26 mouse cellular contexts compared by ENCODE assay signal in the genomic region with DNA sequence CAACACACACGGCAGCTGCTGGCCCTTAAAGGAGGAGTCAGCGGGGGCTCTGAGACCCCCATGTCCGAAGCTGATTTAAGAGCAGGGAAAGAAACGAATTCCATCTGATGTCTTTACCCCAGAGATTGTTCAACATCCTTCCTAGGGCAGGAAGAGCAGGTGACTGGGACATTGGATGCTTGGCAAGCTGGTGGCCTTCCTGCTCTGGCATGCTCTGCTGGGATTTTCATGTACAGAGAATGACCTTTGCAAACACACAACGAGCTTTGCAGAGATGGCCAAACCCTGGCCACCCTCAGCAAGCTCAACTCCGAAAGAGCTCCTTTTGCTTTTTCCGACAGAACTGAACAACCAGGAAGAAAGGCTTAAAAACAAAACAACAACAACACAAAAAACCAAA.
DNase-seq lines count a peak whose midpoint lies in the region; ATAC-seq and TF ChIP-seq lines count a peak whose summit lies in the region.
"Had no signal": no experiment of that assay in that cellular context is flagged by ENCODE, and none has a peak within 500 bp of the region (broad histone marks: within the 10 kb centered on the region; RNA-seq: fewer than 3 reads in every experiment).

No protein-coding gene starts in this region.

- no peaks in the 10 kb centered on the region for H3K9me3 ChIP-seq in heart, embryonic 11.5 days (replicated peaks; ENCODE audit: control insufficient read depth, low read length)
- no peaks in the 10 kb centered on the region for H3K9me3 ChIP-seq in heart, embryonic 15.5 days (replicated peaks)
- H3K9me3 ChIP-seq in heart, embryonic 10.5 days, result no peaks in the 10 kb centered on the region
- no peaks in the 10 kb centered on the region for H3K9me3 ChIP-seq in lung, embryonic 14.5 days (ENCODE audit: low read depth, low read length)
- H3K9me3 ChIP-seq: embryonic facial prominence, embryonic 13.5 days; forebrain, embryonic 12.5 days; limb, embryonic 10.5 days; limb, embryonic 15.5 days; midbrain, embryonic 10.5 days; midbrain, embryonic 15.5 days; neural tube, embryonic 15.5 days had no signal

- H3K4me2 ChIP-seq in heart, embryonic 11.5 days, result no peak overlapping the region
- H3K4me2 ChIP-seq in heart, embryonic 15.5 days, result no peak overlapping the region
- H3K4me2 ChIP-seq in lung, embryonic 14.5 days, result no peak overlapping the region
- H3K4me2 ChIP-seq: embryonic facial prominence, embryonic 13.5 days; forebrain, embryonic 12.5 days; hindbrain, embryonic 14.5 days; limb, embryonic 15.5 days; midbrain, embryonic 15.5 days; neural tube, embryonic 15.5 days had no signal

- peaks cover 18% of the 10 kb centered on the region for H3K4me1 ChIP-seq in heart, embryonic 11.5 days (ENCODE audit: control insufficient read depth, insufficient read depth, low read length)
- H3K4me1 ChIP-seq in heart, embryonic 15.5 days (replicated peaks), result peaks cover 29% of the 10 kb centered on the region
- H3K4me1 ChIP-seq in heart, embryonic 10.5 days, result peaks cover 28% of the 10 kb centered on the region
- H3K4me1 ChIP-seq in lung, embryonic 14.5 days (ENCODE audit: insufficient read depth), result peaks cover 38% of the 10 kb centered on the region

- ATAC-seq in heart, embryonic 11.5 days (replicated peaks; ENCODE audit: insufficient number of reproducible peaks, low FRiP score, low TSS enrichment), result no peak
- ATAC-seq in heart, embryonic 15.5 days (replicated peaks; ENCODE audit: insufficient number of reproducible peaks, insufficient read depth, low FRiP score, low read depth), result no peak
- ATAC-seq in lung, embryonic 14.5 days (ENCODE audit: insufficient read depth), result no peak
- ATAC-seq in inflammation-experienced regulatory T-cells, adult 6 months, result no peak
- ATAC-seq: midbrain, embryonic 15.5 days had no signal

- WGBS in heart, embryonic 11.5 days (ENCODE audit: insufficient replicate concordance), result 64% methylated on average over 7 of the region's 7 CpGs
- WGBS in heart, embryonic 15.5 days, result 65% methylated on average over 7 of the region's 7 CpGs
- WGBS in heart, embryonic 10.5 days, result 82% methylated on average over 7 of the region's 7 CpGs
- WGBS in lung, embryonic 14.5 days, result 37% methylated on average over 7 of the region's 7 CpGs

- no peak overlapping the region for H3K4me3 ChIP-seq in heart, embryonic 11.5 days (ENCODE audit: low read depth, low read length)
- no peak overlapping the region for H3K4me3 ChIP-seq in heart, embryonic 15.5 days
- H3K4me3 ChIP-seq in heart, embryonic 10.5 days, result no peak overlapping the region
- no peak overlapping the region for H3K4me3 ChIP-seq in lung, embryonic 14.5 days (ENCODE audit: low read depth, low read length)
- H3K4me3 ChIP-seq: embryonic facial prominence, embryonic 13.5 days; forebrain, embryonic 12.5 days; limb, embryonic 10.5 days; limb, embryonic 15.5 days; midbrain, embryonic 10.5 days; midbrain, embryonic 15.5 days; neural tube, embryonic 15.5 days had no signal

- DNase-seq in heart, adult 11 months, result peak; percentile 95
- no peak for DNase-seq in heart, embryonic 10.5 days (ENCODE audit: low spot score)
- DNase-seq in lung, embryonic 14.5 days, result no peak
- no peak for DNase-seq in lung, postnatal 14 days
- DNase-seq in A20 (ENCODE audit: low read depth, low spot score), result peak; percentile 26
- DNase-seq: adrenal gland, postnatal 14 days; cerebellum, adult 18-20 months; forebrain, postnatal 0 days; gastrocnemius, postnatal 14 days; kidney, adult 18-20 months; layer of hippocampus, postnatal 36 days; right cerebral cortex, postnatal 25 days had no signal

- no peak for TF ChIP-seq CTCF in lung, embryonic 14.5 days (IDR thresholded peaks at IDR 0.05; ENCODE audit: low read depth)

- no peak overlapping the region for H3K27ac ChIP-seq in heart, embryonic 11.5 days (ENCODE audit: low read depth, low read length)
- peak overlapping the region; percentile 55; the same call in 1 of the 2 replicates for H3K27ac ChIP-seq in heart, embryonic 15.5 days
- no peak overlapping the region for H3K27ac ChIP-seq in heart, embryonic 10.5 days
- peak overlapping the region; percentile 85; the same call in 1 of the 2 replicates for H3K27ac ChIP-seq in lung, embryonic 14.5 days (ENCODE audit: low read depth)
- H3K27ac ChIP-seq: embryonic facial prominence, embryonic 13.5 days; forebrain, embryonic 12.5 days; hindbrain, embryonic 14.5 days; kidney, postnatal 0 days; limb, embryonic 10.5 days; limb, embryonic 15.5 days; liver, embryonic 14.5 days; midbrain, embryonic 10.5 days; midbrain, embryonic 15.5 days; neural tube, embryonic 15.5 days; stomach, postnatal 0 days had no signal

- H3K27me3 ChIP-seq in heart, embryonic 11.5 days (ENCODE audit: control insufficient read depth, insufficient read depth, low read length), result no peaks in the 10 kb centered on the region
- no peaks in the 10 kb centered on the region for H3K27me3 ChIP-seq in heart, embryonic 15.5 days
- peaks cover 2% of the 10 kb centered on the region; the same call in 1 of the 2 replicates for H3K27me3 ChIP-seq in heart, embryonic 10.5 days (ENCODE audit: insufficient read depth, poor library complexity, severe bottlenecking)
- H3K27me3 ChIP-seq in lung, embryonic 14.5 days (ENCODE audit: insufficient read depth, low read length), result no peaks in the 10 kb centered on the region
- H3K27me3 ChIP-seq: embryonic facial prominence, embryonic 13.5 days; forebrain, embryonic 12.5 days; limb, embryonic 15.5 days; midbrain, embryonic 15.5 days; neural tube, embryonic 15.5 days had no signal

- no peak overlapping the region for H3K9ac ChIP-seq in heart, embryonic 11.5 days (ENCODE audit: low read depth, low read length)
- H3K9ac ChIP-seq in heart, embryonic 15.5 days, result no peak overlapping the region
- no peak overlapping the region for H3K9ac ChIP-seq in lung, embryonic 14.5 days
- H3K9ac ChIP-seq: embryonic facial prominence, embryonic 13.5 days; forebrain, embryonic 12.5 days; forebrain, postnatal 0 days; hindbrain, embryonic 14.5 days; limb, embryonic 15.5 days; liver, embryonic 14.5 days; midbrain, embryonic 15.5 days; neural tube, embryonic 15.5 days had no signal

- no peaks in the 10 kb centered on the region for H3K36me3 ChIP-seq in heart, embryonic 11.5 days (ENCODE audit: control insufficient read depth, insufficient read depth, low read length)
- H3K36me3 ChIP-seq in heart, embryonic 15.5 days, result no peaks in the 10 kb centered on the region
- H3K36me3 ChIP-seq in heart, embryonic 10.5 days, result no peaks in the 10 kb centered on the region
- no peaks in the 10 kb centered on the region for H3K36me3 ChIP-seq in lung, embryonic 14.5 days (ENCODE audit: insufficient read depth)
- H3K36me3 ChIP-seq: embryonic facial prominence, embryonic 13.5 days; forebrain, embryonic 12.5 days; limb, embryonic 10.5 days; limb, embryonic 15.5 days; midbrain, embryonic 10.5 days; midbrain, embryonic 15.5 days; neural tube, embryonic 15.5 days had no signal

Comparison
In these comparisons a context has a peak if more than half of its experiments do, and no peak if none do; other contexts are left out.
1. DNase-seq: peak in heart, adult 11 months (single experiment) and A20 (single experiment); none in heart, embryonic 10.5 days (single experiment), lung, embryonic 14.5 days (single experiment) and lung, postnatal 14 days (single experiment).
2. H3K27ac ChIP-seq: peak in heart, embryonic 15.5 days (single experiment) and lung, embryonic 14.5 days (single experiment); none in heart, embryonic 11.5 days (single experiment) and heart, embryonic 10.5 days (single experiment).